Comparison of ENCODE assay signal across 8 mouse cellular contexts in genomic region chr1:166003181-166004022, GRCm38 (mm10). TPM values are rescaled to one million over a fixed set of nuclear protein-coding genes. Genes with fewer than 3 reads are reported as not detected.
A peak's percentile ranks its signal among the peaks of the same experiment; 100 is the strongest.
DNase-seq lines count a peak whose midpoint lies in the region; ATAC-seq and TF ChIP-seq lines count a peak whose summit lies in the region.

No protein-coding gene starts in this region.

- peaks cover 16% of the 10 kb centered on the region for H3K4me1 ChIP-seq in embryonic facial prominence, embryonic 13.5 days
- no peaks in the 10 kb centered on the region; the same call in 1 of the 2 replicates for H3K4me1 ChIP-seq in heart, adult 2 months (ENCODE audit: control insufficient read depth, insufficient read depth, low read length)
- H3K4me1 ChIP-seq in limb, embryonic 12.5 days (replicated peaks), result peaks cover 23% of the 10 kb centered on the region
- peaks cover 19% of the 10 kb centered on the region for H3K4me1 ChIP-seq in midbrain, embryonic 14.5 days (ENCODE audit: control insufficient read depth, insufficient read depth, low read length)
- peaks cover 5% of the 10 kb centered on the region; the same call in 1 of the 2 replicates for H3K4me1 ChIP-seq in spleen, adult 2 months (ENCODE audit: control insufficient read depth, insufficient read depth, insufficient read length)

- peak overlapping the region; percentile 99 for H3K4me3 ChIP-seq in embryonic facial prominence, embryonic 13.5 days
- H3K4me3 ChIP-seq in heart, adult 2 months, result peak overlapping the region; percentile 98
- H3K4me3 ChIP-seq in limb, embryonic 12.5 days (replicated peaks), result peak overlapping the region; percentile 99
- peak overlapping the region; percentile 69 for H3K4me3 ChIP-seq in midbrain, embryonic 14.5 days (replicated peaks; ENCODE audit: low read depth, low read length)
- peak overlapping the region; percentile 73 for H3K4me3 ChIP-seq in spleen, adult 2 months (ENCODE audit: extremely low read depth, insufficient read depth, insufficient read length)

- peak overlapping the region; percentile 57 for H3K27ac ChIP-seq in embryonic facial prominence, embryonic 13.5 days
- H3K27ac ChIP-seq in heart, adult 2 months, result peak overlapping the region; percentile 88
- peak overlapping the region; percentile 83 for H3K27ac ChIP-seq in limb, embryonic 12.5 days
- peak overlapping the region; percentile 77 for H3K27ac ChIP-seq in midbrain, embryonic 14.5 days (replicated peaks; ENCODE audit: low read depth, low read length)
- H3K27ac ChIP-seq in spleen, adult 2 months (ENCODE audit: insufficient read depth, low read length), result peak overlapping the region; percentile 98

- no peaks in the 10 kb centered on the region for H3K36me3 ChIP-seq in embryonic facial prominence, embryonic 13.5 days
- peaks cover 10% of the 10 kb centered on the region for H3K36me3 ChIP-seq in heart, adult 2 months (ENCODE audit: control insufficient read depth, insufficient read depth, low read length)
- no peaks in the 10 kb centered on the region for H3K36me3 ChIP-seq in limb, embryonic 12.5 days
- H3K36me3 ChIP-seq in midbrain, embryonic 14.5 days (ENCODE audit: control insufficient read depth, insufficient read depth, low read length), result no peaks in the 10 kb centered on the region
- no peaks in the 10 kb centered on the region for H3K36me3 ChIP-seq in spleen, adult 2 months (ENCODE audit: control insufficient read depth, insufficient read depth, low read length)

- TF ChIP-seq POLR2A in heart, adult 2 months (IDR thresholded peaks at IDR 0.05; ENCODE audit: insufficient read depth, low read depth, low read length), result peak; percentile 35; the same call in 1 of the 2 replicates
- peak; percentile 23 for TF ChIP-seq POLR2A in spleen, adult 2 months (IDR thresholded peaks at IDR 0.05; ENCODE audit: low read depth, low read length)

- no peaks in the 10 kb centered on the region for H3K9me3 ChIP-seq in embryonic facial prominence, embryonic 13.5 days
- H3K9me3 ChIP-seq in limb, embryonic 12.5 days, result no peaks in the 10 kb centered on the region
- no peaks in the 10 kb centered on the region for H3K9me3 ChIP-seq in midbrain, embryonic 14.5 days (ENCODE audit: control insufficient read depth, low read length)

- 0 out of 2 replicates have a peak, but pooled peaks have one; percentile 9 for TF ChIP-seq CTCF in heart, adult 2 months (IDR thresholded peaks at IDR 0.05)
- no peak for TF ChIP-seq CTCF in spleen, adult 2 months (IDR thresholded peaks at IDR 0.05; ENCODE audit: extremely low read depth, insufficient read depth, insufficient read length, insufficient replicate concordance)

- intact Hi-C loops in heart, adult 2 months (cut with DNase I), result loop anchor here (2.0 to 10.0 kb wide), 5 partner anchors 149 to 541 kb away; partner anchors contain the start of genes Dcaf6, Mpc2 and Tada1

- ATAC-seq in embryonic facial prominence, embryonic 13.5 days (ENCODE audit: insufficient number of reproducible peaks, insufficient read depth, low FRiP score, low TSS enrichment, low read depth), result peak; percentile 73
- peak; percentile 79 for ATAC-seq in limb, embryonic 12.5 days (ENCODE audit: insufficient number of reproducible peaks, insufficient read depth, low FRiP score, low TSS enrichment, low read depth)
- ATAC-seq in midbrain, embryonic 14.5 days (ENCODE audit: low FRiP score, low TSS enrichment), result peak; percentile 79

- DNase-seq in A20 (ENCODE audit: low read depth, low spot score), result peak; percentile 97
- DNase-seq in adrenal gland, postnatal 4 days (ENCODE audit: low spot score in 2 of 2), result peak; percentile 70 to 84
- peak; percentile 96 to 97 for DNase-seq in heart, adult 2 months
- DNase-seq in kidney, adult 8-10 months, result peak; percentile 94
- DNase-seq in midbrain, embryonic 14.5 days, result peak; percentile 95
- peak; percentile 88 to 95 for DNase-seq in spleen, adult 2 months (ENCODE audit: low read depth in 1 of 2, low spot score in 2 of 2)

- no peaks in the 10 kb centered on the region for H3K79me2 ChIP-seq in heart, adult 2 months (replicated peaks; ENCODE audit: control insufficient read depth, insufficient read depth, low read length)

- WGBS in embryonic facial prominence, embryonic 13.5 days, result under 1% methylated on average over 61 of the region's 61 CpGs
- under 1% methylated on average over 61 of the region's 61 CpGs for WGBS in heart, adult 2 months
- under 1% methylated on average over 61 of the region's 61 CpGs for WGBS in limb, embryonic 12.5 days
- WGBS in midbrain, embryonic 14.5 days, result under 1% methylated on average over 61 of the region's 61 CpGs
- WGBS in spleen, adult 2 months, result under 1% methylated on average over 61 of the region's 61 CpGs

- TF ChIP-seq EP300 in heart, adult 2 months (IDR thresholded peaks at IDR 0.05; ENCODE audit: insufficient read depth, low read depth, low read length), result no peak

- H3K4me2 ChIP-seq in embryonic facial prominence, embryonic 13.5 days, result peak overlapping the region; percentile 70
- H3K4me2 ChIP-seq in limb, embryonic 12.5 days, result peak overlapping the region; percentile 61
- peak overlapping the region; percentile 60 for H3K4me2 ChIP-seq in midbrain, embryonic 14.5 days (ENCODE audit: low read length)

- no peaks in the 10 kb centered on the region for H3K27me3 ChIP-seq in embryonic facial prominence, embryonic 13.5 days
- H3K27me3 ChIP-seq in heart, adult 2 months (ENCODE audit: control insufficient read depth, insufficient read depth, low read length), result no peaks in the 10 kb centered on the region
- H3K27me3 ChIP-seq in limb, embryonic 12.5 days, result no peaks in the 10 kb centered on the region
- H3K27me3 ChIP-seq in midbrain, embryonic 14.5 days (ENCODE audit: control insufficient read depth, insufficient read depth, low read length), result no peaks in the 10 kb centered on the region
- H3K27me3 ChIP-seq in spleen, adult 2 months (ENCODE audit: control insufficient read depth, insufficient read depth, low read length), result no peaks in the 10 kb centered on the region

- peak overlapping the region; percentile 62 for H3K9ac ChIP-seq in embryonic facial prominence, embryonic 13.5 days
- H3K9ac ChIP-seq in heart, adult 2 months (ENCODE audit: low read depth, low read length), result peak overlapping the region; percentile 54
- peak overlapping the region; percentile 46 for H3K9ac ChIP-seq in limb, embryonic 12.5 days (replicated peaks)
- H3K9ac ChIP-seq in midbrain, embryonic 14.5 days (replicated peaks; ENCODE audit: low read length), result peak overlapping the region; percentile 47; the same call in 1 of the 2 replicates

RNA-seq across cellular contexts. Expression of gene Pou2f1, which starts 0.9 kb away (rescaled TPM):
- 10 to 100 TPM; 25.2 to 25.5 TPM for total RNA-seq in adrenal gland, postnatal 4 days (2021)
- polyA plus RNA-seq in embryonic facial prominence, embryonic 13.5 days (2015; fragmentation: Nextera tagmentation; extraction: Ambion mirVana), result 10.4 and 12.2 TPM in 2 replicates
- 10 to 100 TPM in 1 of 2 experiments, 1 to 10 TPM in 1; 8.2 to 11.4 TPM for total RNA-seq in heart, adult 2 months (2021)
- 7.6 and 8.6 TPM in 2 replicates for polyA plus RNA-seq in heart, adult 2 months (2012; rRNA removed)
- 17.0 and 18.5 TPM in 2 replicates for polyA plus RNA-seq in limb, embryonic 12.5 days (2016; fragmentation: Nextera tagmentation; extraction: Ambion mirVana)
- 26.9 and 27.9 TPM in 2 replicates for polyA plus RNA-seq in midbrain, embryonic 14.5 days (2014; fragmentation: Nextera tagmentation; extraction: Ambion mirVana)
- 22.9 and 28.2 TPM in 2 replicates for polyA plus RNA-seq in spleen, adult 2 months (2012; rRNA removed)

Comparison
In these comparisons a context has a peak if more than half of its experiments do, and no peak if none do; other contexts are left out.
1. Peak in every context shown above with its lines: DNase-seq, ATAC-seq, H3K4me3 ChIP-seq and H3K27ac ChIP-seq.